Mouse (Mus musculus) ES-Bruce4 (cell line): ENCODE results near the gene Scn8a. TPM values are rescaled to one million over a fixed set of nuclear protein-coding genes. Genes with fewer than 3 reads are reported as not detected.

Source experiments
- H3K27ac ChIP-seq: 2 replicates; pipeline ENCODE4 v1.5.1; 2012; ENCODE audit warnings: low read length, inconsistent platforms; ENCODE audit not compliant: insufficient read depth
- H3K27me3 ChIP-seq: 2 replicates; pipeline ENCODE4 v1.6.1; 2012; ENCODE audit warnings: mild to moderate bottlenecking, low read length, inconsistent platforms; ENCODE audit not compliant: control insufficient read depth, poor library complexity, insufficient read depth, severe bottlenecking
- H3K36me3 ChIP-seq: 2 replicates; pipeline ENCODE4 v1.6.1; 2012; ENCODE audit warnings: inconsistent platforms, mild to moderate bottlenecking, low read length, moderate library complexity; ENCODE audit not compliant: control insufficient read depth, poor library complexity, insufficient read depth, severe bottlenecking
- H3K4me1 ChIP-seq: one replicate; pipeline ENCODE4 v1.8.1; 2011; ENCODE audit warnings: low read length; ENCODE audit not compliant: control insufficient read depth, insufficient read depth
- H3K4me3 ChIP-seq: 2 replicates; pipeline ENCODE4 v1.5.1; 2011; ENCODE audit warnings: low read depth, mild to moderate bottlenecking, low read length
- H3K9ac ChIP-seq: 2 replicates; pipeline ENCODE4 v1.6.1; 2012; ENCODE audit warnings: low read depth, mild to moderate bottlenecking, inconsistent platforms; ENCODE audit not compliant: poor library complexity, severe bottlenecking
- H3K9me3 ChIP-seq: replicated peaks from 2 replicates; pipeline ENCODE4 v1.6.1; 2012; ENCODE audit warnings: mild to moderate bottlenecking, low read length, inconsistent platforms; ENCODE audit not compliant: control insufficient read depth, poor library complexity, insufficient read depth, severe bottlenecking
- CTCF ChIP-seq: IDR thresholded peaks from one replicate; pipeline ENCODE4 v1.8.1; 2011; ENCODE audit warnings: low read depth, low read length
- EP300 ChIP-seq: IDR thresholded peaks from 2 replicates; pipeline ENCODE4 v1.6.1; 2011; ENCODE audit warnings: low read depth, low read length; ENCODE audit not compliant: insufficient read depth
- POLR2A ChIP-seq: IDR thresholded peaks from one replicate; pipeline ENCODE4 v1.8.1; 2011; ENCODE audit warnings: low read length; ENCODE audit not compliant: insufficient read depth
- polyA plus RNA-seq: library from polyadenylated mRNA; stranded (reverse); fragments of >200 nt; gene quantifications from 2 replicates; pipeline ENCODE4 v1.2.4, GENCODE M21; 2011; ENCODE audit warnings: low read depth; ENCODE audit not compliant: missing spikeins, insufficient read depth, insufficient read length

Scn8a gene
- polyA plus RNA-seq, 1 experiment = 8.9 TPM

- Histone ChIP-seq H3K4me1 (peaks cover 2% of the 10 kb centered on the region), H3K4me3 (no peak overlapping the region), H3K27me3 (no peaks in the 10 kb centered on the region), H3K27ac (no peak overlapping the region), H3K9ac (no peak overlapping the region), H3K36me3 (no peaks in the 10 kb centered on the region), H3K9me3 (no peaks in the 10 kb centered on the region)
- TF ChIP-seq EP300 (no peak), POLR2A (no peak), CTCF (no peak)
Measured at GRCm38 (mm10) chr15:101075150-101075549, 205.5 kb downstream of the Scn8a start.

GRCm38 (mm10) chr15:101075656-101076055 is 206.0 kb downstream of the Scn8a start:
- Histone ChIP-seq H3K9ac (no peak overlapping the region), H3K9me3 (no peaks in the 10 kb centered on the region), H3K27me3 (no peaks in the 10 kb centered on the region), H3K27ac (no peak overlapping the region), H3K36me3 (no peaks in the 10 kb centered on the region), H3K4me1 (peaks cover 1% of the 10 kb centered on the region), H3K4me3 (no peak overlapping the region)
- TF ChIP-seq POLR2A (no peak), EP300 (no peak), CTCF (no peak)

GRCm38 (mm10) chr15:101076071-101077000 is 206.7 kb downstream of the Scn8a start:
- Histone ChIP-seq H3K9me3 (no peaks in the 10 kb centered on the region), H3K4me3 (0 out of 2 replicates have a peak overlapping the region, but pooled peaks have one; percentile 10), H3K27me3 (no peaks in the 10 kb centered on the region), H3K36me3 (no peaks in the 10 kb centered on the region), H3K27ac (no peak overlapping the region), H3K9ac (no peak overlapping the region), H3K4me1 (peaks cover 5% of the 10 kb centered on the region)
- no peak for TF ChIP-seq EP300
- TF ChIP-seq POLR2A = no peak
- TF ChIP-seq CTCF = no peak

GRCm38 (mm10) chr15:101077001-101077812 is 207.5 kb downstream of the Scn8a start:
- TF ChIP-seq EP300 (no peak), POLR2A (no peak), CTCF (no peak)
- H3K9me3 ChIP-seq = no peaks in the 10 kb centered on the region
- H3K4me1 ChIP-seq = peaks cover 7% of the 10 kb centered on the region
- no peak overlapping the region for H3K27ac ChIP-seq
- peak overlapping the region; percentile 80; the same call in 1 of the 2 replicates for H3K9ac ChIP-seq
- H3K4me3 ChIP-seq = peak overlapping the region; percentile 53
- no peaks in the 10 kb centered on the region for H3K36me3 ChIP-seq
- H3K27me3 ChIP-seq = no peaks in the 10 kb centered on the region

- H3K36me3 ChIP-seq = no peaks in the 10 kb centered on the region
- peak within 1 kb of the TSS; percentile 80 for H3K9ac ChIP-seq
- peak within 1 kb of the TSS; percentile 88 for H3K4me3 ChIP-seq
- TF ChIP-seq CTCF (no peak), POLR2A (no peak), EP300 (no peak)
- peaks cover 9% of the 10 kb centered on the region for H3K4me1 ChIP-seq
- H3K9me3 ChIP-seq = no peaks in the 10 kb centered on the region
- H3K27me3 ChIP-seq = no peaks in the 10 kb centered on the region
- H3K27ac ChIP-seq = no peak within 1 kb of the TSS
Measured at GRCm38 (mm10) chr15:101077813-101078730, 208.4 kb downstream of the Scn8a start, which contains the start of gene Fignl2. Fignl2 (minus strand) TSS chr15:101078567.
